Mouse (Mus musculus) limb, embryonic 11.5 days (tissue): ENCODE measurements around the gene Ruvbl1. TPM values are rescaled to one million over a fixed set of nuclear protein-coding genes. Genes with fewer than 3 reads are reported as not detected.
A peak's percentile ranks its signal among the peaks of the same experiment; 100 is the strongest.

Experiments
- ATAC-seq: fragments of 200-750 bp; cut with Nextera tagmentation; 2 replicates; pipeline ENCODE4 v1.8.0; 2017; ENCODE audit warnings: low read depth; ENCODE audit not compliant: insufficient number of reproducible peaks, low FRiP score, low TSS enrichment
- DNase-seq: peaks from one replicate; pipeline ENCODE4 v3.0.0-alpha.2; 2015; ENCODE audit warnings: low spot score
- H3K27ac ChIP-seq: fragments of 300-500 bp; sonication (generic); replicated peaks from 2 replicates; pipeline ENCODE4 v1.5.1; 2014; ENCODE audit warnings: low read depth, mild to moderate bottlenecking, low read length
- H3K27me3 ChIP-seq: fragments of 300-500 bp; sonication (generic); 2 replicates; pipeline ENCODE4 v1.6.1; 2014; ENCODE audit warnings: mild to moderate bottlenecking, low read length, mixed read lengths; ENCODE audit not compliant: control insufficient read depth, insufficient read depth
- H3K36me3 ChIP-seq: fragments of 300-500 bp; sonication (generic); 2 replicates; pipeline ENCODE4 v1.6.1; 2014; ENCODE audit warnings: mild to moderate bottlenecking, low read length, moderate library complexity, mixed read lengths; ENCODE audit not compliant: control insufficient read depth, insufficient read depth
- H3K4me1 ChIP-seq: fragments of 300-500 bp; sonication (generic); 2 replicates; pipeline ENCODE4 v1.6.1; 2014; ENCODE audit warnings: low read length, mixed read lengths; ENCODE audit not compliant: control insufficient read depth, insufficient read depth
- H3K4me2 ChIP-seq: fragments of 300-500 bp; sonication (generic); 2 replicates; pipeline ENCODE4 v1.6.1; 2014; ENCODE audit warnings: low read depth, mild to moderate bottlenecking, moderate library complexity; ENCODE audit not compliant: severe bottlenecking
- H3K4me3 ChIP-seq: fragments of 300-500 bp; sonication (generic); 2 replicates; pipeline ENCODE4 v1.5.1; 2014; ENCODE audit warnings: low read depth, low read length
- H3K9ac ChIP-seq: fragments of 300-500 bp; sonication (generic); 2 replicates; pipeline ENCODE4 v1.6.1; 2014; ENCODE audit warnings: mild to moderate bottlenecking, low read length
- H3K9me3 ChIP-seq: fragments of 300-500 bp; sonication (generic); 2 replicates; pipeline ENCODE4 v1.6.1; 2016; ENCODE audit warnings: low read length; ENCODE audit not compliant: control insufficient read depth
- WGBS: fragments of 180-500 bp; shearing (Covaris S2); extraction: QIAGEN DNeasy Blood & Tissue Kit; methylation state at CpG from one replicate; pipeline ENCODE4 v1.1.7; 2014; 5-methylcytosine and 5-hydroxymethylcytosine counted together
- polyA plus RNA-seq: library from polyadenylated mRNA; unstranded; fragments of >200 nt; fragmentation: Nextera tagmentation; extraction: Ambion mirVana; gene quantifications from 2 replicates; pipeline ENCODE4 v1.2.1, GENCODE M21; 2014

Ruvbl1 gene
- polyA plus RNA-seq, result 206 and 211 TPM in 2 replicates

- DNase-seq, result peak; percentile 92
- WGBS, result under 1% methylated on average over 37 of the region's 42 CpGs
- no peaks in the 10 kb centered on the region for H3K9me3 ChIP-seq
- no peaks in the 10 kb centered on the region for H3K27me3 ChIP-seq
- H3K4me2 ChIP-seq, result peak within 1 kb of the TSS; percentile 82
- peak within 1 kb of the TSS; percentile 77 for H3K4me3 ChIP-seq
- ATAC-seq, result peak; percentile 99
- H3K27ac ChIP-seq, result no peak within 1 kb of the TSS
- peaks cover 7% of the 10 kb centered on the region for H3K4me1 ChIP-seq
- H3K9ac ChIP-seq, result peak within 1 kb of the TSS; percentile 72
- peaks cover 4% of the 10 kb centered on the region; the same call in 1 of the 2 replicates for H3K36me3 ChIP-seq
Measured at GRCm38 (mm10) chr6:88465181-88465920, at the start of gene Ruvbl1. Ruvbl1 (plus strand) TSS chr6:88465409.

DNA sequence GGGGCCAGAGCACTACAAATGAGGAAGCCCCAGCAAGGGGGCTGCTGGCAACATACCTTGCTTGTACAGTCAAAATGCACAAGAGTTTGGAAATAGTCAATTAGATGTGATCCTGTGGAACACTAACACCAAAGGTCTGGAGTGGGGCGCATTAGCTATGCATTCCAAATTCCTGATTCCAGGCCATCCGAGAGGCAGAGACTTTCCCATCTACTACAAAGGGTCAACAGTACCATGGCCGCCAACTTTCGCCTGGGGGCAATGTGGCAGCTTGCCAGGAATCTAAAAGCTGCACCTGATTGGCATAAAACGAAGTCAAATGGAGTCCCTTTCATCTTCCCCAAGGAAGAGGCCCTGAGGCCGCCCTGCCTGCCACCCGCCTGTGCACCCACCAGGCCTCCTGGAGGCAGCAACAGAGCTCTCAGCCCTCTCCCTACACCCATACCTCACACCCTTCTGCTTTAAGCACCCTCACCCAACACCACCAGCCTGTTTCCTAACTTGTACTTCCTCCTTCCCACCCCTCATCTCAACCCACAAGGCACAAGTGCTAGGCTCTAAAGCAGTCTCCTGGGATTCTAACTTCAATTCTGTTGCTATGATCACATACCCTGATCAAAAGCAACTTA, 49.0 kb upstream of the Ruvbl1 start:
- Histone ChIP-seq H3K27me3 (no peaks in the 10 kb centered on the region), H3K4me1 (peaks cover 6% of the 10 kb centered on the region; the same call in 1 of the 2 replicates), H3K4me2 (no peak overlapping the region), H3K9me3 (no peaks in the 10 kb centered on the region), H3K4me3 (no peak overlapping the region), H3K9ac (no peak overlapping the region), H3K36me3 (no peaks in the 10 kb centered on the region), H3K27ac (no peak overlapping the region)
- 51% methylated on average over 7 of the region's 7 CpGs for WGBS
- peak; percentile 63 for DNase-seq
- ATAC-seq, result no peak

DNA sequence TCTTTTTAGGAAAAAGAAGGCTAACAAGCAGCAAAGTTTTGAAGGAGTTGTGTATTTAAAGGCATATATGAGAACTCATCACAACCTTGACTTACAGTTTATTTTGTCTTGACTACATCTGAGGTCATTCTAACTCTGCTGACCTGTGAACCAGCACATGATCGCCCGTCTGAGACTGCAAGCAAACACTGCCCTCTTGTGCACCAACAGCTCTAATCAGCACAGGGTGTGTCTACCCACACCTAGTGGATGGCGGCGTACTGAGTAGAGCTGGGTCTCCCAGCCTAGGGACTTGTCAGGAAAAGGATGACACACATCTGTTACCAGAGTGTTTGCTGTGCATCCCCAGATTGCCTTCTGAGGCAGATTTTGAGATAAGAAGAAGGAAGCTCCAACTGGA, 34.0 kb upstream of the Ruvbl1 start:
- H3K9me3 ChIP-seq, result no peaks in the 10 kb centered on the region
- DNase-seq (peak; percentile 55), ATAC-seq (no peak)

GRCm38 (mm10) chr6:88435609-88436008, 29.6 kb upstream of the Ruvbl1 start:
- Histone ChIP-seq H3K4me3 (no peak overlapping the region), H3K27ac (no peak overlapping the region), H3K4me2 (no peak overlapping the region), H3K9me3 (no peaks in the 10 kb centered on the region), H3K4me1 (0 out of 2 replicates have a peak, but pooled peaks cover 3% of the 10 kb centered on the region), H3K9ac (no peak overlapping the region), H3K27me3 (no peaks in the 10 kb centered on the region), H3K36me3 (no peaks in the 10 kb centered on the region)
- ATAC-seq, result no peak
- WGBS, result 94% methylated on average over 7 of the region's 7 CpGs
- no peak for DNase-seq

More for the DNA sequence above, 34.0 kb upstream of the Ruvbl1 start:
- H3K36me3 ChIP-seq, result no peaks in the 10 kb centered on the region
- H3K4me1 ChIP-seq, result 0 out of 2 replicates have a peak, but pooled peaks cover 3% of the 10 kb centered on the region
- H3K9ac ChIP-seq, result no peak overlapping the region
- WGBS, result 22% methylated on average over 4 of the region's 4 CpGs
- H3K4me3 ChIP-seq, result no peak overlapping the region
- no peak overlapping the region for H3K27ac ChIP-seq
- H3K4me2 ChIP-seq, result no peak overlapping the region
- no peaks in the 10 kb centered on the region for H3K27me3 ChIP-seq

- H3K4me1 ChIP-seq, result no peaks in the 10 kb centered on the region
- H3K4me3 ChIP-seq, result no peak overlapping the region
- DNase-seq, result no peak
- H3K27me3 ChIP-seq, result no peaks in the 10 kb centered on the region
- H3K27ac ChIP-seq, result no peak overlapping the region
- H3K9me3 ChIP-seq, result no peaks in the 10 kb centered on the region
- ATAC-seq, result no peak
- no peak overlapping the region for H3K4me2 ChIP-seq
- no peaks in the 10 kb centered on the region for H3K36me3 ChIP-seq
- no peak overlapping the region for H3K9ac ChIP-seq
- WGBS, result 89% methylated on average over 4 of the region's 4 CpGs
Measured at GRCm38 (mm10) chr6:88439056-88439455, 26.2 kb upstream of the Ruvbl1 start.

GRCm38 (mm10) chr6:88442551-88442950, 22.7 kb upstream of the Ruvbl1 start:
- WGBS, result 71% methylated on average over 3 of the region's 3 CpGs

DNA sequence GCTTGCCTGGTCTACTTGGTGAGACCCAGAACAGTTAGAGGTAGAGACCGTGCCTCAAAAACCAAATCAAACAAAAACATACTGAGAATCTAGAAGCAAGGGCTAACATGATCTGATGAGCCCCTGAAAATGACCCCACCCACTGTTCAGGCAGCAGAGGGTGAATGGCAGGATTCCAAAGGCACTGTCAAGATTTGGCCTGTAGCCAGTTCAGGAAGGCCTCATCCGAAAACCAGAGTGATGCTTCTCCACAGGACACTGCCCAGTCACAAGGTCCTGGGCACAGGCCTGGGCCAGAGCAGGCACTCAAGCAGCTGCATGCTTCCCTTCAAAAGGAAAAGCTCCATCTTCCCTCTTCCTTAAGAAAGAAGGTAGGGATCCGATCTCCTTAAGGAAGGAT, 21.8 kb upstream of the Ruvbl1 start:
- 88% methylated on average over 3 of the region's 3 CpGs for WGBS
- Histone ChIP-seq H3K9me3 (no peaks in the 10 kb centered on the region), H3K36me3 (no peaks in the 10 kb centered on the region), H3K4me3 (no peak overlapping the region), H3K4me2 (no peak overlapping the region), H3K27ac (no peak overlapping the region), H3K4me1 (no peaks in the 10 kb centered on the region), H3K27me3 (no peaks in the 10 kb centered on the region), H3K9ac (no peak overlapping the region)
- ATAC-seq, result no peak
- no peak for DNase-seq

More at GRCm38 (mm10) chr6:88442551-88442950, 22.7 kb upstream of the Ruvbl1 start:
- Histone ChIP-seq H3K36me3 (no peaks in the 10 kb centered on the region), H3K4me3 (no peak overlapping the region), H3K4me2 (no peak overlapping the region), H3K9me3 (no peaks in the 10 kb centered on the region), H3K4me1 (no peaks in the 10 kb centered on the region), H3K27me3 (no peaks in the 10 kb centered on the region), H3K27ac (no peak overlapping the region), H3K9ac (no peak overlapping the region)
- DNase-seq, result no peak
- ATAC-seq, result no peak

DNA sequence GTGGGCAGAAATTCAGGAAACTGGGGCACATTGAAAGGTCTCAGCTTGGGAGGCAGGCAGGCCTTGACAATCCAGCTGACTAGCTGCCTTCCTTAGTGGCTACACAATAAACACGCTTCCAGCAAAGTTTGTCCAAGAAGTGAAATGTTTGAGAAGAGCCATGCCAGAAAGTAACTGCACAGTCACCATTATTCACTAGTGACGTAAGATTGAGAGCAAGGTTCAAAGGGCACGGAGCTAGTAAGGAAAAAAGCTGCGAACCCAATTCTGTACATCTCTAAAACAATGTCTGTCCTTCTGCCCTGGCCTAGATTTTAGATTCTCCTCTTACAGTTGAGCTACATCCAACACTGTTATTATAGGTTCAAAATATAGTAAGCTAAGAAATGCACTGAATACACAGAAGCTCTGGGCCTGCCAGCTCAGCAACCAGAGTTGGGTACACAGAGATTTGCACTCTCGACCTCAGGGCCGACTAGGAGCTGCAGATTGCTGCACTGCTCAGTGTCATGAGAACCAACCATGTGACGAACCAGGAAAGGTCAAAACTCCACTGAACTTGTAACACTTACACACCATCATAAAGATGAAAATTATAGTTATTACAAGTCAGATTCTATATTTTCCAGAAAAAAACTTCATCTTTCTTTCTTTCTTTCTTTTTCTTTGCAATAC, 21.0 kb upstream of the Ruvbl1 start:
- Histone ChIP-seq H3K4me2 (no peak overlapping the region), H3K9me3 (no peaks in the 10 kb centered on the region), H3K4me3 (no peak overlapping the region), H3K4me1 (no peaks in the 10 kb centered on the region), H3K27me3 (no peaks in the 10 kb centered on the region), H3K36me3 (no peaks in the 10 kb centered on the region), H3K9ac (no peak overlapping the region), H3K27ac (no peak overlapping the region)
- ATAC-seq (no peak), DNase-seq (no peak)
- 83% methylated on average over 7 of the region's 7 CpGs for WGBS
